Mouse (Mus musculus) forelimb bud, embryonic 11.5 days (tissue): ENCODE data around the gene Gm21996.
"Not testable (repeated sequence)": the region's sequence is repeated elsewhere in the genome, so short reads cannot be mapped to it uniquely, and the experiment has no call there.

Experiments
- DNase-seq: peaks from one replicate; pipeline ENCODE4 v3.0.0-alpha.2; 2012; ENCODE audit warnings: low read depth, low spot score

Gm21996 gene

DNA sequence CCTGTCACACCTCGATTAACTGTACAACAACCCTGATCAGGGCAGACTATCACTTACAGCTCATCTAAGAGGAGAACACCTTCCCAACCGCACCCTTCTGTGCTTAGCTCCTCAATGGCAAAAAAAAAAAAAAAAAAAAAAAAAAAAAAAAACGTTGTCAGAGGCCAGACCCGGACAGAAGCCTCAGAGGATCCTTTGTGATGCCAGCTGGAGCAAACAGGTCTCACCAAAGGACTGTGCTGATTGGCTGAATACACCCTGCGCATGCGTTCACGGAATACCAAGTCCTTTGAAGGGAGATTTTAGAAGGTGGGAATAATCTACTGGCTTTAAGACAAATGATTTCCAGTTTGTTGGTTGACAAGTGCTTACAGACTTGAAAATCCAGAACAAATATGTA lies at the start of gene Gm21996:
TSS of gene Gm21996 (minus strand) at position 101 of the 400 bp plus-strand sequence.
- not testable (repeated sequence) for DNase-seq
